Mouse (Mus musculus) forebrain, embryonic 16.5 days (tissue): ENCODE measurements around the gene Tmod2. TPM values are rescaled to one million over a fixed set of nuclear protein-coding genes. Genes with fewer than 3 reads are reported as not detected.

Experiments used
- ATAC-seq: fragments of 200-750 bp; cut with Nextera tagmentation; 2 replicates; pipeline ENCODE4 v1.8.0; 2017; ENCODE audit warnings: mild to moderate bottlenecking, moderate library complexity
- H3K27ac ChIP-seq: fragments of 300-500 bp; sonication (generic); 2 replicates; pipeline ENCODE4 v1.5.1; 2014; ENCODE audit warnings: low read length, control low read depth
- H3K27me3 ChIP-seq: fragments of 300-500 bp; sonication (generic); replicated peaks from 2 replicates; pipeline ENCODE4 v1.6.1; 2014; ENCODE audit warnings: low read length; ENCODE audit not compliant: control insufficient read depth, insufficient read depth
- H3K36me3 ChIP-seq: fragments of 300-500 bp; sonication (generic); 2 replicates; pipeline ENCODE4 v1.6.1; 2014; ENCODE audit not compliant: control insufficient read depth, insufficient read depth
- H3K4me1 ChIP-seq: fragments of 300-500 bp; sonication (generic); replicated peaks from 2 replicates; pipeline ENCODE4 v1.6.1; 2014; ENCODE audit warnings: low read length; ENCODE audit not compliant: control insufficient read depth, insufficient read depth
- H3K4me2 ChIP-seq: fragments of 300-500 bp; sonication (generic); 2 replicates; pipeline ENCODE4 v1.6.1; 2014; ENCODE audit warnings: mild to moderate bottlenecking, low read length, control low read depth
- H3K4me3 ChIP-seq: fragments of 300-500 bp; sonication (generic); replicated peaks from 2 replicates; pipeline ENCODE4 v1.5.1; 2014; ENCODE audit warnings: mild to moderate bottlenecking, low read length, control low read depth
- H3K9ac ChIP-seq: fragments of 300-500 bp; sonication (generic); replicated peaks from 2 replicates; pipeline ENCODE4 v1.6.1; 2014; ENCODE audit warnings: low read depth, low read length, control low read depth
- H3K9me3 ChIP-seq: fragments of 300-500 bp; sonication (generic); 2 replicates; pipeline ENCODE4 v1.6.1; 2016; ENCODE audit warnings: low read length; ENCODE audit not compliant: control insufficient read depth
- WGBS: fragments of 180-500 bp; shearing (Covaris S2); extraction: QIAGEN DNeasy Blood & Tissue Kit; methylation state at CpG from one replicate; pipeline ENCODE4 v1.1.7; 2014; 5-methylcytosine and 5-hydroxymethylcytosine counted together
- polyA plus RNA-seq: library from polyadenylated mRNA; unstranded; fragments of >200 nt; fragmentation: Nextera tagmentation; extraction: Ambion mirVana; gene quantifications from 2 replicates; pipeline ENCODE4 v1.2.1, GENCODE M21; 2015

The Tmod2 gene
- polyA plus RNA-seq, 1 experiment from 2014 or later, result 274 TPM

- Histone ChIP-seq H3K36me3 (no peaks in the 10 kb centered on the region), H3K27ac (no peak overlapping the region), H3K4me2 (no peak overlapping the region), H3K4me3 (no peak overlapping the region), H3K9me3 (no peaks in the 10 kb centered on the region), H3K9ac (no peak overlapping the region), H3K4me1 (no peaks in the 10 kb centered on the region; the same call in 1 of the 2 replicates), H3K27me3 (no peaks in the 10 kb centered on the region)
- peak; percentile 78; the same call in 1 of the 2 replicates for ATAC-seq
- WGBS, result 52% methylated on average over 4 of the region's 4 CpGs
These were observed 89.3 kb downstream of the Tmod2 start for GRCm38 (mm10) chr9:75521788-75522187.

DNA sequence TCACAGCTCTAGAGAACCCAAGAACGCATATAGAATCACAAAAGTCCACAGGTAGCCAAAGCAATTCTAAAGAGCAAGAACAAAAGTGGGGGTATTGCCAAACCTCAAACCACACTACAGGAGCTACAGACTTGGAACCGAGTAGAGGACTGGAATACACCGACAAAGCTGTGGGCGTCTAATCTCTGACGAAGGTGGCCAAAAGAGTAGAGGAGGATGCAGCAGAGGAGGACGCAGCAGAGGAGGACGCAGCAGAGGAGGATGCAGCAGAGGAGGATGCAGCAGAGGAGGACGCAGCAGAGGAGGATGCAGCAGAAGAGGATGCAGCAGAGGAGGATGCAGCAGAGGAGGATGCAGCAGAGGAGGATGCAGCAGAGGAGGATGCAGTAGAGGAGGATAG lies 90.2 kb downstream of the Tmod2 start:
- Histone ChIP-seq H3K36me3 (no peaks in the 10 kb centered on the region), H3K9ac (no peak overlapping the region), H3K27ac (no peak overlapping the region), H3K4me3 (no peak overlapping the region), H3K27me3 (no peaks in the 10 kb centered on the region), H3K4me1 (no peaks in the 10 kb centered on the region; the same call in 1 of the 2 replicates), H3K4me2 (no peak overlapping the region), H3K9me3 (no peaks in the 10 kb centered on the region)
- 91% methylated on average over 8 of the region's 8 CpGs for WGBS
- no peak for ATAC-seq

DNA sequence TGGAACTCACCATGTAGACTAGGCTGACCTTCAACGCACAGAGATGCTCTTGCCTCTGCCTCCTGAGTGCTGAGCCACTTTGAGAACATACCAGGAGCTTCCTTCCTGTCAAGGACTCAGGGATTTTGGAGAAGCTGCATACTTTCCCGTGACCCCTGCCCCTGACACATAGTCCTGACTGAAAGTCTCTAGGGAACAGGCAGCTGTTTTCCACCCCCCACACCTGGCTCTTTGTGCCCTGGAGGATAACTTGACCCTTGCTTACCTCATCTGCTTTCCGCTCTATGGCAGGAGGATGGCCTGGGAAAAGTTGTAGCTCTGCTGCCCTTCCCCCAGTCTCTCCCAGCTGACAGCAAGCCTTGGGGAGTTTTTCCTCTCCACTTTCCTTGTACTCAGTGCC lies 93.4 kb downstream of the Tmod2 start:
- Histone ChIP-seq H3K4me3 (no peak overlapping the region), H3K27ac (no peak overlapping the region), H3K27me3 (no peaks in the 10 kb centered on the region), H3K36me3 (peaks cover 5% of the 10 kb centered on the region), H3K4me1 (no peaks in the 10 kb centered on the region), H3K9me3 (no peaks in the 10 kb centered on the region), H3K4me2 (no peak overlapping the region), H3K9ac (no peak overlapping the region)
- no peak for ATAC-seq
- WGBS, result 77% methylated on average over 3 of the region's 3 CpGs

Other genes with a start within 250 kb of the Tmod2 start
- gene Mapk6, start 201.3 kb downstream of the Tmod2 start, polyA plus RNA-seq, result 139 and 141 TPM in 2 replicates
- gene Leo1, start 169.8 kb downstream of the Tmod2 start, polyA plus RNA-seq, result 41.9 and 43.7 TPM in 2 replicates
- gene Tmod3, start 51.7 kb downstream of the Tmod2 start, polyA plus RNA-seq, result 107 and 113 TPM in 2 replicates
- 26.7 and 28.2 TPM in 2 replicates for gene Lysmd2, start 14.4 kb upstream of the Tmod2 start, polyA plus RNA-seq
- gene Scg3, start 72.7 kb upstream of the Tmod2 start, polyA plus RNA-seq, result 114 and 125 TPM in 2 replicates
- 2.0 and 2.4 TPM in 2 replicates for gene Bmp5, start 164.0 kb upstream of the Tmod2 start, polyA plus RNA-seq